Mouse (Mus musculus) stomach, postnatal 0 days (tissue): ENCODE measurements around the gene Plxnd1. TPM values are rescaled to one million over a fixed set of nuclear protein-coding genes. Genes with fewer than 3 reads are reported as not detected.

ENCODE experiments used
- ATAC-seq: fragments of 200-750 bp; cut with Nextera tagmentation; 2 replicates; pipeline ENCODE4 v1.8.0; 2017; ENCODE audit not compliant: low FRiP score, low TSS enrichment
- DNase-seq: peaks from one replicate; pipeline ENCODE4 v3.0.0-alpha.2; 2016; ENCODE audit warnings: low spot score
- H3K27ac ChIP-seq: fragments of 300-500 bp; sonication (generic); replicated peaks from 2 replicates; pipeline ENCODE4 v1.5.1; 2014; ENCODE audit warnings: mild to moderate bottlenecking, control low read depth
- H3K27me3 ChIP-seq: fragments of 300-500 bp; sonication (generic); 2 replicates; pipeline ENCODE4 v1.6.1; 2014; ENCODE audit warnings: low read length; ENCODE audit not compliant: control insufficient read depth, insufficient read depth
- H3K36me3 ChIP-seq: fragments of 300-500 bp; sonication (generic); 2 replicates; pipeline ENCODE4 v1.6.1; 2014; ENCODE audit warnings: low read length, mixed read lengths; ENCODE audit not compliant: control insufficient read depth, insufficient read depth
- H3K4me1 ChIP-seq: fragments of 300-500 bp; sonication (generic); replicated peaks from 2 replicates; pipeline ENCODE4 v1.6.1; 2014; ENCODE audit warnings: antibody characterized with exemption; ENCODE audit not compliant: control insufficient read depth, insufficient read depth
- H3K4me2 ChIP-seq: fragments of 300-500 bp; sonication (generic); replicated peaks from 2 replicates; pipeline ENCODE4 v1.6.1; 2014; ENCODE audit warnings: low read depth, mild to moderate bottlenecking, control low read depth, moderate library complexity
- H3K4me3 ChIP-seq: fragments of 300-500 bp; sonication (generic); 2 replicates; pipeline ENCODE4 v1.5.1; 2014; ENCODE audit warnings: low read depth, low read length, control low read depth
- H3K9ac ChIP-seq: fragments of 300-500 bp; sonication (generic); 2 replicates; pipeline ENCODE4 v1.6.1; 2014; ENCODE audit warnings: mild to moderate bottlenecking, low read length, control low read depth, mixed read lengths
- H3K9me3 ChIP-seq: fragments of 300-500 bp; sonication (generic); 2 replicates; pipeline ENCODE4 v1.6.1; 2016; ENCODE audit warnings: low read length; ENCODE audit not compliant: control insufficient read depth
- CTCF ChIP-seq: IDR thresholded peaks from 2 replicates; pipeline ENCODE4 v1.5.1; 2016; ENCODE audit warnings: antibody characterized with exemption, low read depth, mild to moderate bottlenecking, moderate library complexity
- EP300 ChIP-seq: optimal IDR thresholded peaks from 2 replicates; pipeline ENCODE3; 2016; ENCODE audit warnings: antibody characterized with exemption
- WGBS: fragments of 180-500 bp; shearing (Covaris S2); extraction: QIAGEN DNeasy Blood & Tissue Kit; methylation state at CpG from one replicate; pipeline ENCODE4 v1.1.7; 2014; 5-methylcytosine and 5-hydroxymethylcytosine counted together
- polyA plus RNA-seq: library from polyadenylated mRNA; unstranded; fragments of >200 nt; fragmentation: Nextera tagmentation; extraction: Ambion mirVana; gene quantifications from 2 replicates; pipeline ENCODE4 v1.2.1, GENCODE M21; 2015

The Plxnd1 gene
- polyA plus RNA-seq, 1 experiment from 2014 or later: 10.4 TPM

DNA sequence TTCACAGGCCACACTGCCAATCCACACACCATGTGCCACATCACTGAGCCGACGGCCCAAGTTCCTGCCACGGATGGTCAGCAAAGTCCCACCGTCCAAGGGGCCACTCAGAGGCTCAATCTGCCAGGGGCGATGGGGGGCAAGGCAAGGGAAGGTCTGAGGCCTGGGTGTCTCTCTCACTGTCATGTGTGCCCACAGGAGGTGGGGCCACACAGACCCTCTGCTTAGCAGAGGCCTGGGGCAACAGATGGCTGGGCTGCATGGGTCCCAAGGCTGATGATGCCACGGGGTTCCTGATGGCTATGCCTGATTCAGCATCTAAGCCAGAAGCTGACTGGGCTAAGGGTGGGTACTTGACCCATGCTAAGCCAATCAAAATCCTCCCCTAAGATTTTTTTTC lies 26.1 kb downstream of the Plxnd1 start:
- WGBS: 78% methylated on average over 6 of the region's 6 CpGs
- Histone ChIP-seq H3K4me1 (peaks cover 2% of the 10 kb centered on the region; the same call in 1 of the 2 replicates), H3K27me3 (no peaks in the 10 kb centered on the region), H3K9ac (no peak overlapping the region), H3K9me3 (no peaks in the 10 kb centered on the region), H3K4me2 (no peak overlapping the region), H3K36me3 (peaks cover 11% of the 10 kb centered on the region), H3K27ac (no peak overlapping the region), H3K4me3 (no peak overlapping the region)
- TF ChIP-seq EP300: no peak
- no peak for TF ChIP-seq CTCF
- DNase-seq (no peak), ATAC-seq (no peak)

DNA sequence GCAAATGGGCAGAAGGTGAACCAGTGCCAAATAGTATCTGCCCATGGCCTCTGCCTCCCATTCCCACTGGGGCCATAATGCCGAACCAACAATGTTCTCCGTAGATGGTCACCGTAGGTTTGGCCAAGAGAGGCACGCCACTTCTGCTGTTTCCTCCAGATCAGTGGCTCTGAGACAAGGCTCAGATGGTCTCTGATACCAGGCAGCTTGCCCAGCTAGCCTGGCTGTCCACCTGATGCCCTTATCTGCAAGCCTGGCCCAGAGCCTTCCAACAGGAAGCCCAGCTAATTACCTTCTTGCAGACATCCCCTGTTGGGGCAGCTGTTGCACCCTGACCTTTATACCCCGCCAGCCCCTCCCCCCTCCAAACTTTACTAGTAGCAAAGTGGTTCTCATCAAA lies 26.7 kb downstream of the Plxnd1 start:
- ATAC-seq (no peak), DNase-seq (no peak)
- Histone ChIP-seq H3K4me2 (no peak overlapping the region), H3K4me1 (peaks cover 2% of the 10 kb centered on the region; the same call in 1 of the 2 replicates), H3K9ac (no peak overlapping the region), H3K27me3 (no peaks in the 10 kb centered on the region), H3K27ac (no peak overlapping the region), H3K9me3 (no peaks in the 10 kb centered on the region), H3K36me3 (peaks cover 16% of the 10 kb centered on the region), H3K4me3 (no peak overlapping the region)
- WGBS: 67% methylated on average over 5 of the region's 5 CpGs
- no peak for TF ChIP-seq CTCF
- TF ChIP-seq EP300: no peak

DNA sequence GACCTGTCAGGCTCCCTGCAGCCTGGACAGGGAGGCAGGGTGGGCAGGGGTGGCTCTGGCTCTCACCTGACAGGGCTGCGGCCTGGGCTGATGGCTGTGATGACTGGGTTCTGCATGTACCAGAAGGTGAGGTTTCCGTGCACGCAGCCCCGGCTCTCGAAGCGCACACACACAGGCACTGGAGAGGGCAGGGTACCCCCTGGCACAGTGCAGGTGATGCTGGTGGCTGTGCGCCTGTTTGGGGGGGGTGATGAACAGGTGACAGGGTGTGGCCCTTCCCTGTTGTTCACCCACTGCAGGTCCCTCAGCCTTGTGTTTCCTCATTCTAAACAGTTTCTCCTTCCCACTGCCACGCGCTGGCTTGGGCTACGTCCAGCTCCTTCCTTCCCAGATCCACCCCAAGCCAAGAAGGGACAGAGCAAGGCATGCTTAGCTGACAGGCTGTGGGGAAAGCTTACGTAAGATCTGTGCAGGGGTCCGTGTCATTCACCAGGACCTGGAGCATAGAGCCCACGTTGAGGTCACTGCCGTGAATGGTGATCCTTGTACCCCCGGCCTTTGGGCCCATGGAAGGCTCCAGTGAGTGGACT lies 27.4 kb downstream of the Plxnd1 start:
- no peaks in the 10 kb centered on the region for H3K9me3 ChIP-seq
- peaks cover 2% of the 10 kb centered on the region; the same call in 1 of the 2 replicates for H3K4me1 ChIP-seq
- H3K27me3 ChIP-seq: no peaks in the 10 kb centered on the region
- no peak overlapping the region for H3K4me2 ChIP-seq
- 90% methylated on average over 15 of the region's 15 CpGs for WGBS
- no peak for DNase-seq
- no peak overlapping the region for H3K4me3 ChIP-seq
- no peak for ATAC-seq
- peaks cover 16% of the 10 kb centered on the region for H3K36me3 ChIP-seq
- no peak overlapping the region for H3K27ac ChIP-seq
- no peak overlapping the region for H3K9ac ChIP-seq
- no peak for TF ChIP-seq CTCF
- TF ChIP-seq EP300: no peak

DNA sequence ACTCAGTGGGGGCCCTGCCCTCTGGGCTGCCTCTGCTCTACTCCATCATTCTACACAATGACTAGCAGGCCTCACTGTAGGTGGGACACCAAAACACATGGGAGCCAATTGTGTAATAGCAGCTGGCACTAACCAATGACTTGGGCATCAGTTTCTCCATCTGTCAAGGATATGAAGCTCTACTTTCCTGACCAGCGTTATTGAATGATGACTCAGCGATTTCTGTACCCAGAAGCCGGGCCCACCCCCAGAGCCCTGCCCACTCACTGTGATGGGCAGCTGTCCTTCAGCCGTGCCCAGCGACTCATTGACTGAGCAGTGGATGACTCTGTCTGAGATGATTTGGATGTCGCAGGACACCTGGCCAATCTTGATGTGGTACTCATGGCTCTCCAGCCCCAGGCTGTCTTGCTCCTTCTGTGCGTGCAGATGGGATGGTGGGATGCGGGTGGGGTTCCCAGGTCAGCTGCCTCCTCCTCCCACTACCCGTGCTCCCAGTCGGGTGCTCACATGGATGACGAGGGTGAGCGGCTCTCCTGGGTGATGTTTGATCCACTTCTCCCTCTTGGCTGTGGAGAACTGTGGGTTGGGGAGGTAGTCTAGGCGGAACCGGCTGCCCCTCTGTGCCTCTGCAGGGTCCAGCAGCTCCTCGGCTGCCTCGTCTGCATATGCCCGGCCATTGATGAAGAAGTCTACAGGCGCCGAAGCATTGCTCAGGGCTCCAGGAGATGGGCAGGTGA lies 28.4 kb downstream of the Plxnd1 start:
- ATAC-seq: no peak
- Histone ChIP-seq H3K27ac (no peak overlapping the region), H3K9me3 (no peaks in the 10 kb centered on the region), H3K4me1 (peaks cover 1% of the 10 kb centered on the region; the same call in 1 of the 2 replicates), H3K36me3 (peaks cover 16% of the 10 kb centered on the region), H3K27me3 (no peaks in the 10 kb centered on the region), H3K9ac (no peak overlapping the region), H3K4me2 (no peak overlapping the region), H3K4me3 (no peak overlapping the region)
- TF ChIP-seq EP300 (no peak), CTCF (no peak)
- no peak for DNase-seq
- 92% methylated on average over 19 of the region's 19 CpGs for WGBS

DNA sequence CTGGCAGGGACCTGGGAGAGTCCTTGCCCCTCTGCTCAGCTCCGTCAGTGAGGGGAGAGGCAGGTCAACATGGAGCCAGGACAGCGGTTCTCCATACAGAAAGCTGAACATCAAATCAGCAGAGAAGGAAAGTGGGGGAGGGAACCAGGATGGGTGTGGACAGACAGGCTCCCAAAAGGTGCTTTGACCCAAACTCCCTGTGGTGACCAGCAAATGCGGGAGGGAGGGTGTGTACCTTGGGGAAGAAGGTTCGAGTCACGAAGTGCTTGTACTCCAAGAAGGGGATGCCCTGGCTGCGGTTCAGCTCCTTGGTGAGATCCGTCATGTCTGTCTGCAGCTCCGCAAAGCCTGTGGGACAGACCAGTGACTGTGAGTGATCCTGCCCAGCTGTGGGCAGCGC lies 31.1 kb downstream of the Plxnd1 start:
- Histone ChIP-seq H3K27me3 (no peaks in the 10 kb centered on the region), H3K9ac (no peak overlapping the region), H3K4me1 (peaks cover 8% of the 10 kb centered on the region; the same call in 1 of the 2 replicates), H3K4me2 (no peak overlapping the region), H3K4me3 (no peak overlapping the region), H3K36me3 (peaks cover 17% of the 10 kb centered on the region; the same call in 1 of the 2 replicates), H3K27ac (no peak overlapping the region), H3K9me3 (no peaks in the 10 kb centered on the region)
- ATAC-seq (no peak), DNase-seq (no peak)
- TF ChIP-seq EP300 (no peak), CTCF (no peak)
- 74% methylated on average over 9 of the region's 9 CpGs for WGBS
